13 mouse cellular contexts compared by ENCODE assay signal in the genomic region with DNA sequence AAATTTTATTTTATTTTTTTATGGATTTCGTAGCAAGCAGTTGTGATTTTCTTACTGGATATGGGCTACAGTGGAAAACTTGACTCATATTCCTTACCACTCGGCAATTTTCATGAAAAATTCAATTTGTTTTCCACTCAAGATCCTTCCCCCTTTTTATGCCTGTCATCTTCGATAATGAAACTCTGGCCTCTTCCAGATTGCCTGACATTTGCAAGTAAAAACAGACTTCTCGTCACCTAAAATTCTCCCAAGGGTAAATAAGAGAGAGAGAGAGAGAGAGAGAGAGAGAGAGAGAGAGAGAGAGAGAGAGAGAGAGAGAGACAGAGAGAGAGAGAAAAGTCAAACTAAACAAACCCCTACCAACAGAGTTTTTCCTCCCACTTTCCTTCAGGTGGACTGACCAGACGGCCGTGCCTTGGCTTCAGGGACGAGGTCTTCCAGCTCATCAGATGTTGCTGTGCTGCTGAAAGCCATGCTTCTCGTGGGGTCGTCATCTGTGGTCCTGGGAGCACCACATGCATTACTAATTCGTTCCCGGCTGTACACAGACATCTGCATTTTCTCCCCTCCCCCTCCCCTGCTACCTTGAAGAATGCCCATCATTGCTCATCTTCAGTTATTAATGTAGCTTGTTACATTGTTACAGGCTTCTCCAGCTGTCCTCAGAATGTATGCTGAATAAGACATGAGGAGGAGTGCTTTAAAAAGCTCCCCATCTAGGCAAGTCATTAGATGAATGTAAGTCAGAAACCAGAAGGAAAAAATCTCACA.
DNase-seq lines count a peak whose midpoint lies in the region; ATAC-seq lines count a peak whose summit lies in the region.
"Had no signal": no experiment of that assay in that cellular context is flagged by ENCODE, and none has a peak within 500 bp of the region (broad histone marks: within the 10 kb centered on the region; RNA-seq: fewer than 3 reads in every experiment).

No protein-coding gene starts in this region.

- no peak overlapping the region for H3K9ac ChIP-seq in forebrain, embryonic 16.5 days (replicated peaks; ENCODE audit: low read depth, low read length)
- 0 out of 2 replicates have a peak overlapping the region, but pooled peaks have one; percentile 24 for H3K9ac ChIP-seq in midbrain, embryonic 11.5 days (ENCODE audit: low read length)

- H3K27ac ChIP-seq in forebrain, embryonic 16.5 days (ENCODE audit: low read length), result peak overlapping the region; percentile 43; the same call in 1 of the 2 replicates
- H3K27ac ChIP-seq in midbrain, embryonic 11.5 days (ENCODE audit: low read depth, low read length), result peak overlapping the region; percentile 25; the same call in 1 of the 2 replicates
- H3K27ac ChIP-seq: kidney, postnatal 0 days had no signal

- H3K4me2 ChIP-seq in forebrain, embryonic 16.5 days (ENCODE audit: low read length), result peak overlapping the region; percentile 18
- no peak overlapping the region; the same call in 1 of the 2 replicates for H3K4me2 ChIP-seq in midbrain, embryonic 11.5 days
- H3K4me2 ChIP-seq: liver, embryonic 11.5 days had no signal

- no peaks in the 10 kb centered on the region for H3K27me3 ChIP-seq in forebrain, embryonic 16.5 days (replicated peaks; ENCODE audit: control insufficient read depth, insufficient read depth, low read length)
- H3K27me3 ChIP-seq in midbrain, embryonic 11.5 days (ENCODE audit: control insufficient read depth, insufficient read depth, low read length), result no peaks in the 10 kb centered on the region
- H3K27me3 ChIP-seq: Patski had no signal

- no peaks in the 10 kb centered on the region for H3K36me3 ChIP-seq in forebrain, embryonic 16.5 days (ENCODE audit: control insufficient read depth, insufficient read depth)
- no peaks in the 10 kb centered on the region for H3K36me3 ChIP-seq in midbrain, embryonic 11.5 days (ENCODE audit: control insufficient read depth, insufficient read depth, low read length)

- 49% methylated on average over 11 of the region's 11 CpGs for WGBS in forebrain, embryonic 16.5 days
- WGBS in midbrain, embryonic 11.5 days, result 54% methylated on average over 11 of the region's 11 CpGs

- intact Hi-C loops in left cerebral cortex, postnatal 4 days (cut with DNase I), result no loop called here
- intact Hi-C loops in left cerebral cortex, postnatal 36 days (cut with DNase I), result no loop called here

- peaks cover 6% of the 10 kb centered on the region; the same call in 1 of the 2 replicates for H3K4me1 ChIP-seq in forebrain, embryonic 16.5 days (replicated peaks; ENCODE audit: control insufficient read depth, insufficient read depth, low read length)
- peaks cover 3% of the 10 kb centered on the region; the same call in 1 of the 2 replicates for H3K4me1 ChIP-seq in midbrain, embryonic 11.5 days (ENCODE audit: control insufficient read depth, insufficient read depth, low read length)

- peak; percentile 80 for ATAC-seq in forebrain, embryonic 16.5 days
- ATAC-seq in midbrain, embryonic 11.5 days (ENCODE audit: low FRiP score), result peak; percentile 79; the same call in 1 of the 2 replicates
- ATAC-seq: Patski had no signal

- peak; percentile 48 for DNase-seq in left cerebral cortex, postnatal 4 days
- no peak for DNase-seq in left cerebral cortex, postnatal 36 days (ENCODE audit: low spot score in 2 of 2)
- peak; percentile 85 for DNase-seq in midbrain, embryonic 11.5 days (ENCODE audit: low spot score, missing footprints)
- peak; percentile 70 for DNase-seq in retina, postnatal 1 day
- DNase-seq in spleen, postnatal 10 days (ENCODE audit: low spot score in 2 of 2), result no peak
- DNase-seq in thymus, postnatal 36 days, result no peak
- DNase-seq: adrenal gland, adult 2 months; heart, postnatal 36 days; lung, postnatal 10 days had no signal

- H3K9me3 ChIP-seq in forebrain, embryonic 16.5 days (ENCODE audit: control insufficient read depth, low read length), result no peaks in the 10 kb centered on the region
- H3K9me3 ChIP-seq in midbrain, embryonic 11.5 days (ENCODE audit: control insufficient read depth, low read length), result no peaks in the 10 kb centered on the region

- no peak overlapping the region for H3K4me3 ChIP-seq in forebrain, embryonic 16.5 days (replicated peaks; ENCODE audit: low read length)
- no peak overlapping the region for H3K4me3 ChIP-seq in midbrain, embryonic 11.5 days (ENCODE audit: low read depth, low read length)

Comparison
In these comparisons a context has a peak if more than half of its experiments do, and no peak if none do; other contexts are left out.
1. DNase-seq: peak in left cerebral cortex, postnatal 4 days (single experiment), midbrain, embryonic 11.5 days (single experiment) and retina, postnatal 1 day (single experiment); none in left cerebral cortex, postnatal 36 days (0 of 2), spleen, postnatal 10 days (0 of 2) and thymus, postnatal 36 days (0 of 2).